Mouse (Mus musculus) regulatory T cell (primary cell): ENCODE results near the gene Trpm3.

Source experiments
- in situ Hi-C: fragments of 300-600 bp; cut with MboI, MseI; formaldehyde crosslinking; loops from one replicate; pipeline ENCODE4 v1.15.1; 2025; ENCODE audit warnings: high pct_unique_total_duplicates

Trpm3 gene

DNA sequence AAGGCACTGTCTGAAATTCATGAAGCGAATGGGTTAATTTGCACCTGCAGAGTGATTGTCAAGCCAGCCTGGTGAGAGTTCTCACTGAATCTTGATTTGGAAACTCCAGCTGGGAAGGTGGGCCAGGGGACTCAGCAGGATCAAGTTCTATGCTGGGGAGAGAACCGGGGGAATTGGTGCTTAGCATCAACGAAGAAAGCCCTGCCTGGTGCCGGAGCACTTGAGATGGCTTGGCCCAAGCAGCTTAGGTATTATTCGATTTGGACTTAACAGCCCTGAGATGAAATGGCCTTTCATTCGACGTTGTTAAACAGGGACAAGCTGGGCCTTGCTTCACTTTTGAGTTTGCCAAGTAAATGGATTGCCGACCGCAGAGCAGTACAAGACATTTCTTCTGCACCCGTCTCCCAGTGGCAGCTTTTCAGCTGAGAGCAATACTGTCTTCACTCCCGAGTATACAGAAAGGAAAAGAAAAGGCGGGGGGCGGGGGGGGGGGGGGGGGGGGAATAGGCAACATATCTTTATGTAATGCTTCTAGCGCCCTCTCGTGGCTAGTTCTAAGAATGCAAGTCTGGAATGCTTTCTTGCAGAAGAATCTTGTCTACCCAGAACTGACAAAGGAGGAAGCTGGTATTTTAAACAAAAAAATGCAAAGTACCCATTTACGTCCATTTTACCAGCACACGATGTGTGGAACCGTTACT, 165.3 kb downstream of the Trpm3 start:
- in situ Hi-C loops = loop anchor here (25.0 kb wide), 1 partner anchor 742 kb away; no protein-coding TSS in a partner anchor

DNA sequence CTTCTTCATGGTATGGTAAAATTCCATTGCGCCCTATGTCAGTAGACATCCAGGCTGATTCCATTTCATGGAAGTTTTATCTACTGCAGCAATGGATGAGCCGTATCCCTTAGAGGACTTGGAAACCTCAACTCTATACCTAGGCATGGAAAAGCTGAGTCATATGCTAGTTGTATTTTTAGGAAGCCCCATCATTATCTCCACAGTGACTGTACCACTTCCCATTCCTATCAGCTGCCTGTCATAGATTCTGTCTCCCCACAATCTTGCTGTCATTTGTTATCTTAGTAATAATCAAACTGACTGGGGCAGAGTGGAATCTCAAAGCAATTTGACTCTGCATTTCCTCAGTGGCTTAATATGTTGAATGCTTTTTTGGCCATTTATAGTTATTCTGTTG, 169.2 kb downstream of the Trpm3 start:
- in situ Hi-C loops = loop anchor here (5.0 to 25.0 kb wide), 2 partner anchors 536 to 746 kb away; no protein-coding TSS in a partner anchor

DNA sequence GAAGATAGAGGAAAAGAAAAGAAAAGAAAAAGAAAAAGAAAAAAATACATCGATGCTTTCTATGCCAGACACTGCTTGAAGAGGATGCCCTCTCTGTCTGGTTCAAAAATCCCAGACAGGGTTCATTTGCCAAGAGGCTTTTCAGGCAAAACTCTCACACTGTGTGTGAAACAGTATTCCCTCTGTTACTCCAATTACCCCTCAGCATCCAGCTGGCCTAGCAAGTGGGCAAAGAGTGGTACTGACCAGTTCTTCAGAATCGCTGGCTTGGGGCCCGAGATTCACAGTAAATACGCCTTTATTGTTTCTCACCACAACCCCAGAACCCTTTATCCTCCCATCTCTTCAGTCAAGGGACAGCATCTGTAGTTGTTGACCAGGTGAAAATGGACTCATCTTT, 178.5 kb downstream of the Trpm3 start:
- in situ Hi-C loops = loop anchor here (25.0 kb wide), 1 partner anchor 755 kb away; no protein-coding TSS in a partner anchor

GRCm38 (mm10) chr19:22326813-22327212, 188.0 kb downstream of the Trpm3 start:
- in situ Hi-C loops = no loop called here

- in situ Hi-C loops = no loop called here
Measured at GRCm38 (mm10) chr19:22327226-22327625, 188.4 kb downstream of the Trpm3 start.

DNA sequence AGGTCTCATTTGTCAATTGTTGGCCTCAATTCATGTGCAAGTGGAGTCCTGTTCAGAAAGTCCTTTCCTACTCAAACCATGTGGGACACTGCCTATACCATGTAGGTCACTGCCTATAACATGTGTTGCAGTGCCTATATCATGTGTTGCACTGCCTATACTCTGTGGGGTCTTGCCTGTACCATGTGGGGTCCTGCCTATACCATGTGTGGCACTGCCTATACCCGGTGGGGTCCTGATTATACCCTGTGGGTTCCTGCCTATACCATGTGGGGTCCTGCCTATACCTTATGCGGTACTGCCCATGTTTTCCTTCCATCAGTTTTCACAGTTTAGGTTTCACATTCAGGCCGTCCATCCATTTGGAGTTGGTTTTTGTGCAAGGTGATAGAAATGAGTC, 197.4 kb downstream of the Trpm3 start:
- in situ Hi-C loops = no loop called here

DNA sequence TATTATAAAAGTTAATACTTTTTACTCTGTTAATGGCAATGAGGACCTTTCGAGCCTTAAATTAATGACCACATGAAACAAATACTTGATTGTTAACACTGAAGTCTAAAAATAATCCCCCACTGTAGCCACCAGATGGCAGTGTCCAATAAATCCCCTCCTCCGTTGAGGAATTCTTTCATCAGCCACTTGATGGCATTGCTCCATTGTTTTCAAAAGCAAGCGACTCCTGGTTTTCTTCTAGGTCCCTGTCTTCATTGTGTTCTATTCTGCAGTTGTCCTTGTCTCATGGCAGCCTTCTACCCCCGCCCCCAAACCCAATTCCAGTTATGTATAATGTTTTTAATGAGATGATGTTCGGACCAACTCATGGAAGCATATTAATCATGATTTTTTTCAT, 198.6 kb downstream of the Trpm3 start:
- in situ Hi-C loops = no loop called here

GRCm38 (mm10) chr19:22338927-22339326, 200.1 kb downstream of the Trpm3 start:
- in situ Hi-C loops = no loop called here

GRCm38 (mm10) chr19:22354037-22354541, 215.2 kb downstream of the Trpm3 start:
- in situ Hi-C loops = no loop called here

- in situ Hi-C loops = no loop called here
Measured at GRCm38 (mm10) chr19:22386890-22387289, 248.0 kb downstream of the Trpm3 start.

DNA sequence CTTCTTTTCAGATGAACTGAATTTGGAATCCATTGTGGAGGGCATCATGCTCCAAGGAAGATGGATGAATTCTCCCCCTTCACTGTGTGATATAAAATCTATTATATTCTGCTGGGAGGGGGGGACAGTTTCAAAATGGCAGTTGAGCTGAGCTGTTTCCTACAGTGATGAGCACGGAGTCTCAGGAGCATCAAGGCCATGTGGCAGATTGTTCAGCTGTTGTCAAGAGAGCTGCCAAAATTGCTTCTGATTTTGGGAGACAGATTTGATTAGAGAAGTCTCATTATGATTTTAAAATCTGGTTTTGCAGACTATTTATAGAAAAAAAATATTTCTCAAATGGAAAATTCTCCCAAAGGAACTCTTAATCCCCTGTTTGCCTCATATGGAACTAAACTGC, 255.9 kb downstream of the Trpm3 start:
- in situ Hi-C loops = no loop called here

DNA sequence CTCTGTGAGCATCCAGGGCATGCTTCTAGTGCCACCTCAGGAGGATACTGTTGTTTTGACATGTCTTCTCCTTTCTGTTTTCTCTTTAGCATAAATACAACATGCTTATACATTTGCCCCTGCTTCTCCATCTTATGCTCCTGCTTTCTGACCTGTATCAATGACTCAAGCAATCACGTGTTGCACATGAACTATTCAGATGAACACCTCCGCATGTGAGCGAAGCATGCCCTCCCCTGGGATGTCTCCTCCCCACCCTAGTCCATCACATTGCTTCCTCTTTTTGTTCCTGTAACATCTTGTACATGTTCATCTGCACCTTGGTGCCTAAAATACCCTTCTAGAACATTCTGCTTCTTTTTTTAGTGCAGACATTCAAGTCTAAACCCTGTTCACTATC, 265.2 kb downstream of the Trpm3 start:
- in situ Hi-C loops = no loop called here

GRCm38 (mm10) chr19:22418239-22418638, 279.4 kb downstream of the Trpm3 start:
- in situ Hi-C loops = no loop called here

DNA sequence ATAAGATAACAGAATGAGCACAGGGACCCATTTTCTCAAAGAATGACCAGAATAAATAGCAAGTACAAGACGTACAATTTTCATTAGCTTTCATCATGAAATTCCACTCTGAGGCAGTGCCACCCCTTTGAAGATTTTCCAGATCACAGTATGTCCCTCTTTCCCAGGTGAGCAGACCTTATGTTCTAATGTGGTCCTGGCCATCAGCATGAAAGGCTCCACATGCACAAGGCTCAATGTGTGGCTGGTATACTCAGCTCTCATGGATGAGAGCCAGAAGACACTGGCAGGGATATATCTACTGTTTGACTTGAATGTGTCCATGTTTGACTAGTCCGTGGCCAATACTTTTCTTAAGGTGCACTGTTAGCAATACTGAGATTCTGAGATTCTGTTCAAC, 298.4 kb downstream of the Trpm3 start:
- in situ Hi-C loops = no loop called here

GRCm38 (mm10) chr19:22447418-22448339, 308.8 kb downstream of the Trpm3 start:
- in situ Hi-C loops = no loop called here

GRCm38 (mm10) chr19:22448340-22449288, 309.8 kb downstream of the Trpm3 start:
- in situ Hi-C loops = no loop called here

- in situ Hi-C loops = no loop called here
Measured at GRCm38 (mm10) chr19:22451290-22451689, 312.4 kb downstream of the Trpm3 start.

GRCm38 (mm10) chr19:22456935-22457334, 318.1 kb downstream of the Trpm3 start:
- in situ Hi-C loops = no loop called here

DNA sequence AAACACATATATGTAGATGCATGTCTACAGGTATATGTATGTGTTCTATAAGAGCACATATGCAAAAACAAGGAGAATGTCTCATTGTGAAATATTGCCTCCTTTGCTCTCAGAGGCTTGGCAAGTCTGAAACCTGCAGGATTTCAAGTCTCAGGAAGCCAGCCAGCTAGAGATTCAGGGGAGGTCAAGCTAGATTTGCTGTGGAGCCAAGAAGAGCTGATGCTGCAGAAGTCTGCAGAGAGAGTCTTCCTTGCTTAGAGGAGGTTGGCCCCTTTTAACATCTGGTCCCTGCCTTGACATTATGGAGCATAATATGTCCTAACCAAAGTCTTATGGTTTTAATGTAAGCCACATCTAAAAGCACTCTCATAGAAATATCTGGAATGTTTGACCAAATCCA, 323.2 kb downstream of the Trpm3 start:
- in situ Hi-C loops = no loop called here

DNA sequence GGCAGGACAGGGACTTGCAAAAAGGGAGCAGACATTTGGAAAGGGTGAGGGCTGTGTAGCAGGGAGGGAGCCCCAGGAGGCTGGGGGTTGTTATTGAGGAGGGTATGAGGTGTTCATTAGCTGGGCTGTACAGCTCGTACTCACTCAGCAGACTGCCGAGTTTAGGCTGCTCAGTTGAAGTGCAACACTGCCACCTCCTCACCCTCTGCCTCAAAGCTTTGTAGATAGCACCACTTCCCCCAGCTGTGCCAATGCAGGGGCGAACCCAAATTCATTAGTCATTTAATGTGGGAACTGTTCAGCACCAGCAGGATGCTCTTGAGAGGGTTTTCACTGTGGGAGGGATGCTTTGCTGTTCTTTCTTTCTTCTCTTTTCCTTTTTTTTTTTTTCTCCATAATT, 324.7 kb downstream of the Trpm3 start:
- in situ Hi-C loops = no loop called here

DNA sequence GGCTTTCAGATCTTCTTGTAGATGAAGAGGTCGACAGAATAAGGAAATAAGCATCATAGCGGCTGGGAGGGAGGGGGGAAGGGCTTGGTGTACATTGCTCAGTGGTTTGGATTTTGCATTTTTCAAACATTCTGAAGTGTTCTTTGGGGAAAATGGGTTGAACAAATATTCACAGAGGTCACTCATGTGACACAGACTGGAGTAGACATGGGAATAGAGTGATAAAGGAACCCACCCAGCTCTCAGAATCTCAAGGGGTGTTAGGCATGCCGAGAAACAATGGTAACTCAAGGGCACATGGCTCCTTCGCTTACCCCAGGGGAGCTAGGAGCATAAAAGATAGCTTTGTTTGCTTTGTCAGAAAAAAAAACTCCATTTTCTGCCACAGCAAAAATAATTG, 330.8 kb downstream of the Trpm3 start:
- in situ Hi-C loops = no loop called here
